Mouse (Mus musculus) kidney, postnatal 0 days (tissue): ENCODE results near the gene Fbxo31. TPM values are rescaled to one million over a fixed set of nuclear protein-coding genes. Genes with fewer than 3 reads are reported as not detected.

Source experiments
- ATAC-seq: fragments of 200-750 bp; cut with Nextera tagmentation; replicated peaks from 2 replicates; pipeline ENCODE4 v1.8.0; 2017; ENCODE audit warnings: low read depth, moderate number of reproducible peaks, moderate TSS enrichment, moderate library complexity; ENCODE audit not compliant: low FRiP score
- DNase-seq: peaks from one replicate; pipeline ENCODE4 v3.0.0-alpha.2; 2016; ENCODE audit warnings: low spot score
- H3K27ac ChIP-seq: fragments of 300-500 bp; sonication (generic); 2 replicates; pipeline ENCODE4 v1.5.1; 2014; ENCODE audit warnings: mild to moderate bottlenecking
- H3K27me3 ChIP-seq: fragments of 300-500 bp; sonication (generic); 2 replicates; pipeline ENCODE4 v1.6.1; 2014; ENCODE audit warnings: low read length, mixed read lengths; ENCODE audit not compliant: insufficient read depth
- H3K36me3 ChIP-seq: fragments of 300-500 bp; sonication (generic); 2 replicates; pipeline ENCODE4 v1.6.1; 2014; ENCODE audit warnings: low read length, mixed read lengths; ENCODE audit not compliant: insufficient read depth
- H3K4me1 ChIP-seq: fragments of 300-500 bp; sonication (generic); replicated peaks from 2 replicates; pipeline ENCODE4 v1.6.1; 2014; ENCODE audit warnings: antibody characterized with exemption, low read length, mixed read lengths; ENCODE audit not compliant: insufficient read depth
- H3K4me2 ChIP-seq: fragments of 300-500 bp; sonication (generic); 2 replicates; pipeline ENCODE4 v1.6.1; 2014; ENCODE audit warnings: mild to moderate bottlenecking, low read length, moderate library complexity, mixed read lengths
- H3K4me3 ChIP-seq: fragments of 300-500 bp; sonication (generic); replicated peaks from 2 replicates; pipeline ENCODE4 v1.5.1; 2014; ENCODE audit warnings: low read depth, low read length
- H3K9ac ChIP-seq: fragments of 300-500 bp; sonication (generic); 2 replicates; pipeline ENCODE4 v1.6.1; 2014; ENCODE audit warnings: low read depth, low read length
- H3K9me3 ChIP-seq: fragments of 300-500 bp; sonication (generic); replicated peaks from 2 replicates; pipeline ENCODE4 v1.6.1; 2016; ENCODE audit warnings: low read length, inconsistent platforms, mixed read lengths
- CTCF ChIP-seq: IDR thresholded peaks from 2 replicates; pipeline ENCODE4 v1.5.1; 2016; ENCODE audit warnings: antibody characterized with exemption, low read depth, mild to moderate bottlenecking, moderate library complexity
- WGBS: fragments of 180-500 bp; shearing (Covaris S2); extraction: QIAGEN DNeasy Blood & Tissue Kit; methylation state at CpG from one replicate; pipeline ENCODE4 v1.1.7; 2014; 5-methylcytosine and 5-hydroxymethylcytosine counted together
- polyA plus RNA-seq: library from polyadenylated mRNA; unstranded; fragments of >200 nt; fragmentation: Nextera tagmentation; extraction: Ambion mirVana; gene quantifications from 2 replicates; pipeline ENCODE4 v1.2.1, GENCODE M21; 2015

The Fbxo31 gene
- polyA plus RNA-seq, 1 experiment from 2014 or later = 14.9 TPM

- Histone ChIP-seq H3K27me3 (no peaks in the 10 kb centered on the region), H3K9me3 (no peaks in the 10 kb centered on the region), H3K4me1 (no peaks in the 10 kb centered on the region), H3K4me2 (no peak overlapping the region), H3K27ac (no peak overlapping the region), H3K36me3 (no peaks in the 10 kb centered on the region), H3K9ac (no peak overlapping the region), H3K4me3 (no peak overlapping the region)
- ATAC-seq (no peak), DNase-seq (no peak)
- TF ChIP-seq CTCF = no peak
- WGBS = 58% methylated on average over 9 of the region's 9 CpGs
These were observed 66.9 kb downstream of the Fbxo31 start for GRCm38 (mm10) chr8:121511751-121512150.

Other genes with a start within 250 kb of the Fbxo31 start
- not detected in 2 replicates for gene 1700018B08Rik, start 34.5 kb downstream of the Fbxo31 start, polyA plus RNA-seq
- 281 and 284 TPM in 2 replicates for gene Map1lc3b, start 11.6 kb upstream of the Fbxo31 start, polyA plus RNA-seq
- gene Zcchc14, start 74.1 kb upstream of the Fbxo31 start, polyA plus RNA-seq = 10.9 and 13.5 TPM in 2 replicates
- 0.37 and 0.41 TPM in 2 replicates for gene Jph3, start 150.8 kb upstream of the Fbxo31 start, polyA plus RNA-seq